Mouse (Mus musculus): Measurements from ENCODE around the gene Ralgapa2.

GRCm38 (mm10) chr2:146511911-146512580 is at the start of gene Ralgapa2:
- TF ChIP-seq CTCF (conservative IDR thresholded peaks at IDR 0.05 in 1 of 2, IDR thresholded peaks at IDR 0.05 in 1 of 2; ENCODE audit: low read depth in 2 of 2, low read length in 2 of 2): no peak
- TF ChIP-seq E2F4 (IDR thresholded peaks at IDR 0.05; ENCODE audit: insufficient replicate concordance, low read depth, low read length): 0 out of 2 replicates have a peak, but pooled peaks have one; percentile 47
